Mouse (Mus musculus) kidney, embryonic 16.5 days (tissue): ENCODE data around the gene Cidec. TPM values are rescaled to one million over a fixed set of nuclear protein-coding genes. Genes with fewer than 3 reads are reported as not detected.

Experiments
- ATAC-seq: fragments of 200-750 bp; cut with Nextera tagmentation; 2 replicates; pipeline ENCODE4 v1.8.0; 2017; ENCODE audit warnings: moderate TSS enrichment; ENCODE audit not compliant: low FRiP score, low TSS enrichment
- H3K27ac ChIP-seq: fragments of 300-500 bp; sonication (generic); 2 replicates; pipeline ENCODE4 v1.5.1; 2014; ENCODE audit warnings: low read length
- H3K27me3 ChIP-seq: fragments of 300-500 bp; sonication (generic); 2 replicates; pipeline ENCODE4 v1.6.1; 2014; ENCODE audit warnings: low read length, control low read depth, mixed read lengths; ENCODE audit not compliant: insufficient read depth
- H3K36me3 ChIP-seq: fragments of 300-500 bp; sonication (generic); 2 replicates; pipeline ENCODE4 v1.6.1; 2014; ENCODE audit warnings: low read length, control low read depth, mixed read lengths; ENCODE audit not compliant: insufficient read depth
- H3K4me1 ChIP-seq: fragments of 300-500 bp; sonication (generic); 2 replicates; pipeline ENCODE4 v1.6.1; 2014; ENCODE audit warnings: low read length, control low read depth, mixed read lengths; ENCODE audit not compliant: insufficient read depth
- H3K4me2 ChIP-seq: fragments of 300-500 bp; sonication (generic); replicated peaks from 2 replicates; pipeline ENCODE4 v1.6.1; 2014; ENCODE audit warnings: low read depth, low read length
- H3K4me3 ChIP-seq: fragments of 300-500 bp; sonication (generic); 2 replicates; pipeline ENCODE4 v1.5.1; 2014; ENCODE audit warnings: mild to moderate bottlenecking, low read length
- H3K9ac ChIP-seq: fragments of 300-500 bp; sonication (generic); replicated peaks from 2 replicates; pipeline ENCODE4 v1.6.1; 2014; ENCODE audit warnings: low read length
- H3K9me3 ChIP-seq: fragments of 300-500 bp; sonication (generic); 2 replicates; pipeline ENCODE4 v1.6.1; 2016; ENCODE audit warnings: low read length, control low read depth
- WGBS: fragments of 180-500 bp; shearing (Covaris S2); extraction: QIAGEN DNeasy Blood & Tissue Kit; methylation state at CpG from one replicate; pipeline ENCODE4 v1.1.7; 2014; 5-methylcytosine and 5-hydroxymethylcytosine counted together
- polyA plus RNA-seq: library from polyadenylated mRNA; unstranded; fragments of >200 nt; fragmentation: Nextera tagmentation; extraction: Ambion mirVana; gene quantifications from 2 replicates; pipeline ENCODE4 v1.2.1, GENCODE M21; 2015

Cidec gene
- polyA plus RNA-seq, 1 experiment from 2014 or later = not detected

DNA sequence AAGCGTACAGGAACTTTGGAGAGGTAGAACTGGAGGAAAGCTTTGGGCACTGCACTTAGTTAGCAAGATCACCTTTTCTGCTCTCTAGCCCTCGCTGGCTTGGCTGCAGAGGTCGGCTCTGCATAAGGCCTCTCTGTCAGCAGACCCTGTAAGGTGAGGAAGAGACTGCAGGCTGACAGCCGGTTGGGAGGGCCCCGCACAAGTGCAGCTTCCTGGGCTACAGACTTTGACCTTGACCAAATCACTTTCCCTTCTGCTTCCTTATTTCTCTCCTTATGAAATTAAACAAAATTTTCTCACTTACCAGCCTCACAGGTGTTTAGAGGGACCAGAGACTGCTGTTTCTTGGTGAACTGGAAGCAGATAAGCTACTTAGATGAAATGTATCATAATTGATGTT is 19.4 kb upstream of the Cidec start:
- Histone ChIP-seq H3K9ac (no peak overlapping the region), H3K36me3 (no peaks in the 10 kb centered on the region), H3K4me3 (no peak overlapping the region), H3K27me3 (no peaks in the 10 kb centered on the region), H3K4me2 (no peak overlapping the region), H3K27ac (no peak overlapping the region), H3K4me1 (peaks cover 9% of the 10 kb centered on the region), H3K9me3 (no peaks in the 10 kb centered on the region)
- 65% methylated on average over 5 of the region's 5 CpGs for WGBS
- no peak for ATAC-seq

DNA sequence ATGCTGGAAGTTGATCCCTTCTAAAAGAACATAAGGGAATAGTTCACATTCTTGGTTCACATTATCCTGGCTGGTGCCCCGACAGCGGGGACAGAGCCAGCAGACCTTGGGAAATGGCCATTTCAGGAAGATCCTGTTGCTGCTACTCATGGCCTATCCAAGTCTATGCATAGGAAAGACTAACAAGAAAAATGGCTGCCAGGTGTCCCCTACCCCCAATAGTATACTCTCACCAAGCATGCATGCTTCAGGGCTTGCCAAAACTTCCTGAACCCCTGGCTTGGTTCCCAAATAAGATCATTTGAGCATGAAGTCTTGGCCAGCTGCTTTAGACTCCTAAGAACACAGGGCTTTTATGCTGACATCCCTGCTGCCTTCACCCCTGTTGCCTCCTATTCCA is 16.3 kb upstream of the Cidec start:
- Histone ChIP-seq H3K4me1 (peaks cover 5% of the 10 kb centered on the region; the same call in 1 of the 2 replicates), H3K27me3 (no peaks in the 10 kb centered on the region), H3K9me3 (no peaks in the 10 kb centered on the region), H3K4me2 (no peak overlapping the region), H3K9ac (0 out of 2 replicates have a peak overlapping the region, but pooled peaks have one; percentile 9), H3K4me3 (no peak overlapping the region), H3K36me3 (peaks cover 23% of the 10 kb centered on the region), H3K27ac (no peak overlapping the region)
- 71% methylated on average over 2 of the region's 2 CpGs for WGBS
- no peak for ATAC-seq

DNA sequence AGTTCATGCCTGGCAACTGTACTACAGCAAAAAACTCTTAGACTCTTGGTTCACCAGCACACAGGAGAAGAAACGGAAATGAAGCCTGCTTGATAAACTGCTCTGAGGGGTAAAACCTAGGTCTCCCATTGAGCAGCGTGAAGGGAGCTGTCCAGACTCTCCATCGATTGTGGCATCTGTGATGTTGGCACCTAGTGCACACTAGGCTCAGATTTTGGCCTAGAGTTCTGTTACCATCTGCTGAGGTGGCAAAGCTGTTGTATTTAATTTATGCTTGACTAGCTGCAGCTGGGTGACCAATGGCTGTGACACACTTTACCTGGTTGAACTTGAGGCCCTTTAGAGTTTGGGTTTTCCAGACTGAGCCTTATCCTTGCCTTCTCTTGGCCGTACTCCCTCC is 12.1 kb upstream of the Cidec start:
- no peak overlapping the region for H3K4me3 ChIP-seq
- 98% methylated on average over 4 of the region's 4 CpGs for WGBS
- ATAC-seq = no peak

DNA sequence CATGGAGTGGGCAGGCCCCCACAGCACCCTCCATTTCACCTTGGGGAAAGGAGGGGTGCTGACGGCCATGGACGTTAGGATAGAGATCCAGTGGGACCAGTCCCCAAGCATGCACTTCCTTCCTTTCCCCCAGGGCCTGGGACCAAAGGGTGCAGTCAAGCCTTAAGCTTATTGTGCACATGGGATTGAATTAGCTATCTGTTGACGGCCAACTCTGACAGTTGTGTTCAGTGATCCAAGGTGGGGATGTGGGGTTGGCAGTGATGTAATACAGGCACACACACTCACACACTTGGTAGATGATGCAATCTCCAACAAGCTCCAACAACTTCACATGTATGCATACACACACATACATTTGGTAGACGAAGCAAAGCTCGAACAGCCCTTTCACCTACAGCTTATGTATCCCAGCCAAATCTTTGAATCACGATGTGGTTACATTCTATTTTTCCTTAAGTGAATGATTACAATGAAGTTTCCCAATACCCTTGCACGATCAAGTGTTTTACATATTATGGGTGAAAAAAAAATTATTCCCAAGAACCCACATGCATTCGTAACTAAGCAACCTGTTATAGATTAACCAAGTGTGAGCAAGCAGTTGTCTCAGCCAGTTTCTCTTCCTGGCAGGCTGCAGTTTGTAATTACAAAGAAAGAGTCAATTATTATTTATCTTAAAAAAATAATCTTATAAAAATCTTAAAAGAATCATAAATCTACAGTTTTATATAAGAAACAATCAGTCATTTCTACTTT is 8.8 kb upstream of the Cidec start:
- peak; percentile 50 for ATAC-seq
- WGBS = 69% methylated on average over 6 of the region's 8 CpGs
- H3K9ac ChIP-seq = no peak overlapping the region
- H3K36me3 ChIP-seq = peaks cover 25% of the 10 kb centered on the region
- H3K27ac ChIP-seq = peak overlapping the region; percentile 51
- H3K9me3 ChIP-seq = no peaks in the 10 kb centered on the region
- H3K4me1 ChIP-seq = peaks cover 19% of the 10 kb centered on the region
- no peak overlapping the region for H3K4me3 ChIP-seq
- no peaks in the 10 kb centered on the region for H3K27me3 ChIP-seq
- H3K4me2 ChIP-seq = peak overlapping the region; percentile 16; the same call in 1 of the 2 replicates

More for the DNA sequence above, 12.1 kb upstream of the Cidec start:
- Histone ChIP-seq H3K27me3 (no peaks in the 10 kb centered on the region), H3K36me3 (peaks cover 25% of the 10 kb centered on the region), H3K27ac (no peak overlapping the region), H3K4me1 (peaks cover 24% of the 10 kb centered on the region), H3K9me3 (no peaks in the 10 kb centered on the region), H3K4me2 (no peak overlapping the region), H3K9ac (no peak overlapping the region)

DNA sequence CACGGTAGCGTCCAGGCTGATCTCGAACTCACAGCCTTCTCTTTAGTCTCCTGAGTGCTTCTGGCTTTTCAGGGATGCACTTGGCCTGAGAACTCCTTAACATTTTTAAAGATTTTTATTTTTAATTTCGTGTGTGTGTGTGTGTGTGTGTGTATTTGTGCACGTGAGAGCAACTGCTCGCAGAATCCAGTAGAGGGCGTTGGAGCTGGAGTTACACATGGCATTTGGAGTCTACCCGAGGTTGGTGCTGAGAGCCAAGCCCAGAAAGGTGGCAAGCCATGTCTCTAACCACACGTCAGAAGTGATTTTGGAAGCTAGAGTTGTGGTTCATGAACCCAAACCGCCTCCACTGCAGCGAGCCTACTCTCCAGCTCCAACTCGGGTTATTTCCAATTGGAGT is 7.5 kb upstream of the Cidec start:
- H3K27me3 ChIP-seq = no peaks in the 10 kb centered on the region

DNA sequence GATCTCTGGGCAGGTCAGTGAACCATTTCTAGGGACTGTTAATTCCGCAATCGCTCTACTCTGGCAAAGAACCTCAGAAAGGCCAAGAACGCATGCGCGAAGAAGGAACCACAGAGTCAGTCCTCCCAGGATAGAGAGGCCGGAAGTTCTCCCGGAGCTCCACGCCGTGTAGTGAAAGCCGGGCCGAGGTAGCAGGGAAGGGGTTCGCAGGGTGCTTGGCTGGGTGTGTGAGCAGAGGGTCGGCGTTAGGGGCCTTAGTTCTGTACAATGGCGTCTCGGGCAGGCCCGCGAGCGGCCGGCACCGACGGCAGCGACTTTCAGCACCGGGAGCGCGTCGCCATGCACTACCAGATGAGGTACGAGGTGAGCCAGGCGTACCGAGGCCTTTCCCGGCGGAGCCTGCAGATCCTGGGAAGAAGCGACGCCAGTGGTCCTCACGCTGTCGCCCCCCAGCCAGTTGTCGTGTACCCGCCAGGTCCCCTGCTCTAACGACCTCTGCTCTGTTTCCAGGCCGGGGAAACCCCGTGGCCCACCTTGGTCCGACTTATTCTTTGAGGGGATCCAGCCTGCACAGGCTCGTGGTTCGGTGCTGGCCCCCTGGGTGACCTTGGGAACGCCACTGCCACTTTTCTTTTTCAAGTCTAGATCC is 7.0 kb upstream of the Cidec start, which contains the start of gene Jagn1:
Gene Jagn1, plus strand, starts transcription at position 128 of the 649 bp plus-strand sequence.
- H3K27ac ChIP-seq = peak within 1 kb of the TSS; percentile 70
- peak within 1 kb of the TSS; percentile 93 for H3K4me3 ChIP-seq
- peaks cover 9% of the 10 kb centered on the region for H3K36me3 ChIP-seq
- H3K9ac ChIP-seq = peak within 1 kb of the TSS; percentile 96
- peak within 1 kb of the TSS; percentile 84 for H3K4me2 ChIP-seq
- H3K4me1 ChIP-seq = peaks cover 19% of the 10 kb centered on the region
- H3K9me3 ChIP-seq = no peaks in the 10 kb centered on the region
- peak; percentile 90 for ATAC-seq
- no peaks in the 10 kb centered on the region for H3K27me3 ChIP-seq
- WGBS = under 1% methylated on average over 45 of the region's 45 CpGs

More for the DNA sequence above, 7.5 kb upstream of the Cidec start:
- 45% methylated on average over 12 of the region's 12 CpGs for WGBS
- Histone ChIP-seq H3K4me3 (peak overlapping the region; percentile 93), H3K36me3 (peaks cover 14% of the 10 kb centered on the region), H3K4me2 (peak overlapping the region; percentile 84), H3K9ac (peak overlapping the region; percentile 96), H3K27ac (peak overlapping the region; percentile 70), H3K4me1 (peaks cover 19% of the 10 kb centered on the region), H3K9me3 (no peaks in the 10 kb centered on the region)
- ATAC-seq = no peak

DNA sequence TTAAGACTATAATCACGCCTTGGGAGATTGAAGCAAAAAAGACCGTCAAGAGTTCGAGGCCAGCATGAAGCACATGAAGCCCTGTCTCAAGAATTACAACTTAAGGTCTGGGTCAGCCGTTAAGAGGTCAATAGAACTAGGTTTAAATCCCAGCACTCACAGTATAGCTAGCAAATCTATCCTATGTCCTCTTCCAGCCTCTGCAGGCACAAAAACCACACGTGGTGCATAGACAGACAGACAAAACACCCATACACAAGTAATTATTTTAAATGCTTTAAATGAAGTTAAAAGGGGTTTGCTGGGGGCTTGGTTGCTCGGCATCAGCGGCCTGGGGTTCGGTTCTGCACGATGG is 6.5 kb upstream of the Cidec start:
- peak overlapping the region; percentile 93 for H3K4me3 ChIP-seq
- 38% methylated on average over 9 of the region's 9 CpGs for WGBS
- H3K4me1 ChIP-seq = peaks cover 19% of the 10 kb centered on the region
- H3K9ac ChIP-seq = peak overlapping the region; percentile 96
- no peaks in the 10 kb centered on the region for H3K27me3 ChIP-seq
- no peak for ATAC-seq
- no peaks in the 10 kb centered on the region for H3K9me3 ChIP-seq
- peak overlapping the region; percentile 69 for H3K27ac ChIP-seq
- peaks cover 4% of the 10 kb centered on the region for H3K36me3 ChIP-seq
- peak overlapping the region; percentile 84 for H3K4me2 ChIP-seq

DNA sequence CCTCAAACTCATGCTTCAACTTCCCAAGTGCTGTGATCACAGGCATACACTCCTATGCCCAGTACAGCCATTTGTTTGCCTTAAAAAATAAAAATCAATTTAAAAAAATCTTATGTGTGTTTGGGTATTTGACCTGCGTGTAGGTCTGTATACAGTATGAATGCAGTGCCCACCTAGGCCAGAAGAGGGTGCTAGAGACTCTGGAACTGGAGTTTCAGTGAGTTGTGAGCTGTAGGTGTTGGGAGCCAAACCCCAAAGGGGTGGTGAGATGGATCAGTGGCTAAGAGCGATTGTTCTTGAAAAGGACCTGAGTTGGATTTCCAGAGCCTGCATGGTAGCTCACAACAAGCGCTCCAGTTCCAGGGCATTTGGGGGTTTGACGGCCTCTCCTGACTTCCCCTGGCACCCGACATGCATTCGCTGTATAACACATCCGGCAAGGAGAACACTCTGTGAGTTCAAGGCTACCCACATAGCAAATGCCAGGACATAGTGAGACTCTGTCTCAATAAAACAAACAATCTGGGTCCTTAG is 5.7 kb upstream of the Cidec start:
- Histone ChIP-seq H3K27ac (no peak overlapping the region), H3K4me1 (peaks cover 19% of the 10 kb centered on the region), H3K9ac (no peak overlapping the region), H3K9me3 (no peaks in the 10 kb centered on the region), H3K4me3 (no peak overlapping the region), H3K4me2 (no peak overlapping the region), H3K27me3 (no peaks in the 10 kb centered on the region), H3K36me3 (no peaks in the 10 kb centered on the region)
- ATAC-seq = no peak; the same call in 1 of the 2 replicates
- WGBS = 55% methylated on average over 7 of the region's 7 CpGs

DNA sequence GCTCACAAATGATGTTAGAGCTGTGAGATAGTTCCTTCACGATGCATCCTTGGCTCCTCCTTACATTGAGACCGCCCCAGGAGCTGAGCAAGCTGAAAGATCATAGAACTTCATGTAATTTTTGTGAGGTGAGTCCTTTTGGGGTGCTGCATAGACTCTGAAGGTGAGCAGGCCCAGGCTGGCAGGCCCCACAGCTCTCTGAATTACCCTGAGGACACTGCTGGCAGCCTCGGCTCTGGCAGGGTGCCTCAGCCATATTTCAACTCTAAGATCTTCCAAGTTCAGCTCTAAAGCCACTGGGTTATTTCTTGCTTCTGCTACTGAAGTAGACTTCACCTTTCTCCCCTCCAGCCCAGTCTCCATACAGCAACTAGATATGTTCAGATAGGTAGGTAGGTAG is 5.1 kb upstream of the Cidec start:
- Histone ChIP-seq H3K27ac (no peak overlapping the region), H3K36me3 (no peaks in the 10 kb centered on the region), H3K9me3 (no peaks in the 10 kb centered on the region), H3K4me1 (peaks cover 17% of the 10 kb centered on the region), H3K4me2 (no peak overlapping the region), H3K4me3 (no peak overlapping the region), H3K27me3 (no peaks in the 10 kb centered on the region), H3K9ac (no peak overlapping the region)
- no peak for ATAC-seq
- WGBS = 85% methylated on average over 3 of the region's 3 CpGs
